Mouse (Mus musculus) testis, adult 2 months (tissue): Measurements from ENCODE around the gene Cadm2.

Experiments
- CTCF ChIP-seq: fragments of 200-500 bp; IDR thresholded peaks from 2 replicates; pipeline ENCODE4 v1.5.1; 2012; ENCODE audit warnings: low read depth, mild to moderate bottlenecking, inconsistent platforms, low read length, moderate library complexity; ENCODE audit not compliant: control insufficient read depth, insufficient read depth, insufficient replicate concordance
- POLR2A ChIP-seq: fragments of 200-500 bp; IDR thresholded peaks from 2 replicates; pipeline ENCODE4 v1.6.1; 2012; ENCODE audit warnings: low read depth, mild to moderate bottlenecking, inconsistent platforms, low read length, moderate library complexity; ENCODE audit not compliant: control insufficient read depth

- TF ChIP-seq CTCF (no peak), POLR2A (no peak)
These were observed 730.8 kb downstream of the Cadm2 start for GRCm38 (mm10) chr16:66889907-66890306.
